Mouse (Mus musculus) neutrophil, adult 5-6 weeks (primary cell): ENCODE measurements at regions not wholly inside any gene's neighbourhood (a gene's known extent, or its start where the extent isn't known, plus 50 kb on each side); places are given as distances from the start of the nearest gene placed in this dataset.

ENCODE experiments used
- ATAC-seq: fragments of 151-379, 151-347 bp; 2 replicates; pipeline ENCODE4 v1.8.0; 2017; ENCODE audit warnings: mild to moderate bottlenecking, moderate TSS enrichment; ENCODE audit not compliant: insufficient number of reproducible peaks, poor library complexity, low FRiP score, severe bottlenecking; ENCODE audit errors: extremely low read depth

GRCm38 (mm10) chr12:12601362-12601761 lies 339.4 kb downstream of the Fam49a start:
- ATAC-seq, result no peak

GRCm38 (mm10) chr12:12595399-12595798 lies 333.5 kb downstream of the Fam49a start:
- ATAC-seq, result no peak

GRCm38 (mm10) chr12:12594567-12594966 lies 332.6 kb downstream of the Fam49a start:
- ATAC-seq, result no peak

- peak; percentile 49; the same call in 1 of the 2 replicates for ATAC-seq
Measured at GRCm38 (mm10) chr12:12593343-12593742, 331.4 kb downstream of the Fam49a start.

- ATAC-seq, result no peak
Measured at GRCm38 (mm10) chr12:12590753-12591291, 328.9 kb downstream of the Fam49a start.

GRCm38 (mm10) chr12:12588771-12589370 lies 326.9 kb downstream of the Fam49a start:
- no peak for ATAC-seq

- ATAC-seq, result no peak
Measured at GRCm38 (mm10) chr12:12586436-12586835, 324.5 kb downstream of the Fam49a start.

- ATAC-seq, result no peak
Measured at GRCm38 (mm10) chr12:12581271-12582186, 319.6 kb downstream of the Fam49a start.

- peak; percentile 97 for ATAC-seq
Measured at GRCm38 (mm10) chr12:12580763-12581178, 318.8 kb downstream of the Fam49a start.

- no peak for ATAC-seq
Measured at GRCm38 (mm10) chr12:12578278-12578677, 316.3 kb downstream of the Fam49a start.

GRCm38 (mm10) chr12:12570563-12571251 lies 308.8 kb downstream of the Fam49a start:
- ATAC-seq, result peak; percentile 90

- ATAC-seq, result no peak
Measured at GRCm38 (mm10) chr12:12567734-12568104, 305.8 kb downstream of the Fam49a start.

GRCm38 (mm10) chr12:12567058-12567733 lies 305.3 kb downstream of the Fam49a start:
- no peak for ATAC-seq

GRCm38 (mm10) chr12:12562267-12562666 lies 300.3 kb downstream of the Fam49a start:
- ATAC-seq, result peak; percentile 64; the same call in 1 of the 2 replicates

GRCm38 (mm10) chr12:12551818-12552217 lies 289.9 kb downstream of the Fam49a start:
- ATAC-seq, result peak; percentile 41; the same call in 1 of the 2 replicates

- ATAC-seq, result no peak
Measured at GRCm38 (mm10) chr12:12549649-12550048, 287.7 kb downstream of the Fam49a start.

- ATAC-seq, result no peak
Measured at GRCm38 (mm10) chr12:12548688-12549087, 286.7 kb downstream of the Fam49a start.

GRCm38 (mm10) chr12:12547477-12547876 lies 285.5 kb downstream of the Fam49a start:
- 0 out of 2 replicates have a peak, but pooled peaks have one; percentile 19 for ATAC-seq
